Mouse (Mus musculus) cerebellum, adult 8-10 months (tissue): ENCODE measurements around the gene Cideb.

Experiments used
- DNase-seq: peaks from one replicate; pipeline ENCODE4 v3.0.0; 2022

Cideb gene

DNA sequence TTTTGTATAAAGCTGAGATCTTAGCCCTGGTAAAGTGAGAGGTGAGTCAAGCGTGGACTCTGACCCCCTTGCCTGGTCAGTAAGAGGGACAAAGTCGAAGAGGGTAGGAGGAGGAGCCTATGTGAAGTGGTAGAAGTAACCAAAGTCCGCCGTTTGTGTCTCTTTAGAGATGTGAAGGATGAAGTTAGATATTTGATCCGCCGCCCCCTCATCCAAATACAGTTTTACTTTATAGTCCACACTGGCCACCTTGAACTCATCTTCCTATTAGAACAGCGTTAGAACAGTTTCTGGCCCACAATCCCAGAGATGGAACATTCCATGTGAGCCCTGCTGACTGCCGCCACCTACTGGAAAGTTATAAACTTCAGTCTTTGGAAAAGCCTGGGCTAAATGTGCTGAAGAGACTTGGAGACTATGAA is at the start of gene Cideb:
Cideb (minus strand) TSS at position 96 of the 422 bp plus-strand sequence.
- peak; percentile 33 for DNase-seq

- DNase-seq = no peak
Measured at GRCm38 (mm10) chr14:55795380-55796163, 37.3 kb upstream of the Cideb start.

GRCm38 (mm10) chr14:55793946-55794345 is 35.7 kb upstream of the Cideb start:
- no peak for DNase-seq

DNA sequence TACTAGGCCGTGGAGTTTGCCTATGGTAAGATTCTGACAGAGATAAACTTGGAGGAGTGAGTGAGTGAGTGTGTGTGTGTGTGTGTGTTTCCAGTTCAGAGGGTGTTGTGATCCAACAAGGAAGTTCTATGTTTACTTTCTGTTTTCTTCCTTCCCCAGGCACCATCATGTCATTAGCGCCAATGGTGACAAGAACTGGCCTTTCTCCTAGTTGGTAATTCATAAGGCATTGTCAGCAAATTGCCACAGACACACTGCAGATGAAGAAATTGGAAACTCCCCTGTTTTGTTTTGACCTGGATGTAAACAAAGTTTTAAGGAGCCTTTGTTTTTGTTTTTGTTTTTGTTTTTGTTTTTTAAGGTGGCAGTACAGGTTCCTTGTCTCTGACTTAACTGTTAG is 35.2 kb upstream of the Cideb start:
- DNase-seq = no peak

DNA sequence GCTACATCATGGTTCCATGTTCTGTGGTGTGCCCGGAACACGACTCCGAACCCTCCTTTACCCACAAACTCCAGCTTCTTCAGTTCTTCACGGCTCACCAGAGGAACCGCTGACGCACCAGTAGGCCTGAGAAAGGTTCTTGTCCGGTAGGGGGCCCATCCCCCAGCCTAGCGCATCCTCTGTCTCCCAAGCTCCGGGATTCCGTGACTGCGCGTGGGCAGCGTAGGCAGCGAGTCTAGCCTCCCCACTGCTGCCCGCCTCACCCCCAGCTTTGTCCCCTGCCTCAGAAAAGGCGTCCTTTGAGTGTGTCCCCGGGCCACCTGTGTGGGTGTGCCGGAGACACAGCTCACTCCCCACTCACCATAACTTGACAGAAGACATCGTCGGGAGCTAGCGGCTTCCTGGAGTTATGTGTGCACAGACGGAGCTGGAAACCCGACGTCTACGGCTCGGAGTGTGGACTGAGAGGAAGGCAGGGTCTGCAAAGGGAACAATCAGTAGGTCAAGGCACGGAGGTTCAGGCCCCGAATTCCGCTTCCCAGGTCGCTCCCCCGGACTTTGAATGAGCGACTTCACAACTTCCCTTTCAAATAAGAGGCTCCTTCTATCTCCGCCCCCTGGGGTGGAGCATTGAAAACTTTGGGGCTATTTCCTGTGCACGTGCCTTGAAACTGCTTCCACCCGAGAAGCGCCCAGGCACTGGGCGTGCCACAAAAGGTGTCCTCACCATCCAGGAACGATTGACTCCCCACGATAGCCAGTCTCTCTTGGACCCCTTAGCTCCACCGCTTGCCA is 30.2 kb upstream of the Cideb start, which contains the start of gene Ripk3:
Ripk3 (minus strand) TSS at position 610 of the 795 bp plus-strand sequence.
- no peak for DNase-seq

DNA sequence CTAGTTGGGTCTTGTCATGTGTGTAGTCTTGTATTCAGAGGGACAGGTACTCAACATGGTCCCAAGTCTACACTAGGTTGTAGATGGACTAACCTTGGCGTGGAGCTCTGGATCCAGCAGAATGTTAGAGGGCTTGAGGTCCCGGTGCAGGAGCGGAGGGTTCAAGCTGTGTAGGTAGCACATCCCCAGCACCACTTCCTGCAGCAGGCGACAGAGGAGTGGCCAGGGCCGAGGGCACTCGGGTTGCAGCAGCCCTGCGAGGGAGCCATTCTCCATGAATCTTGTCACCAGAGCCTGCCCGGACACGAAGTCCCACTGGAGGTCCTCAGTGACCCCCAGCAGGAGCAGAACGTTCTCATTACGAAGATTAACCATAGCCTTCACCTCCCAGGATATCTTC is 29.5 kb upstream of the Cideb start:
- DNase-seq = no peak

GRCm38 (mm10) chr14:55785195-55785594 is 26.9 kb upstream of the Cideb start:
- no peak for DNase-seq

- DNase-seq = no peak
Measured at GRCm38 (mm10) chr14:55783958-55784235, 25.6 kb upstream of the Cideb start, which contains the start of gene Adcy4. TSS of gene Adcy4 (minus strand) at chr14:55784095.

DNA sequence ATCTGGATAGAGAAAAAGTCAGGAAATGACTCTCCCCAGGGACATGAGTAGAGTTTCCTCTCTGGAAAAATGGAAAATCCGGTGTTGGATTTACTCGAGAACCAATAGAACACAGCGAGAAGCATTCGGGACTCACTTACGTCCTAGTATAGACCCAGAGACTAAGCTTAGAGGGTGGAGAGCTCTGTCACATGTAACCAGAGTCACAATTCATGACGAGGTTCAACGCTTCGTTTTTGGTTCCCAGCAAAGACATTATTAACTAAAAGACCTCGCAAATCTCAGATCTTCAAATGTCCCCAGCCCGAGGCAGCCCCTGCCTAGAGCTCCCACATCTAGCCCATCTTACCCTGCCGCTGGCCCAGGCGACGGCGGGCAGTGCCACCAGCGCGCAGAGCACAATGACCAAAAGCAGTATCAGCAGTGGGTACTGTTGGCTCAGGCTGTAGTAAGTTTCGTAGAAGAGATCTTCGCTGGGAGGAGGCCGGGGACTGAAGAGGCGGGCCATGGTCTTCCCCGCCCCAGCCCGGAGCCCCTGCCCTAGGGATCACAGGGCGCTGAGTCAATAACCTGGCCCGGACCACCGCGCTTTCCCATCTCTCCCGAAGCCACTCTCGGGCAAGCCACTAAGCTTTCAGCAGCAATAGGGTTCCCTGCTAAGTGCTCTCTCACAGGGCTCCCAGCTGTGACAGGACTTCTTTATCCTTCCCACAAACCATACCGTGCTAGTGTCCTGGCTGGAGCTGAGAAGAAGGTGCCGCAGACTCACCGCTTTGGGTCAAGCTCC is 25.1 kb upstream of the Cideb start:
- DNase-seq = no peak

DNA sequence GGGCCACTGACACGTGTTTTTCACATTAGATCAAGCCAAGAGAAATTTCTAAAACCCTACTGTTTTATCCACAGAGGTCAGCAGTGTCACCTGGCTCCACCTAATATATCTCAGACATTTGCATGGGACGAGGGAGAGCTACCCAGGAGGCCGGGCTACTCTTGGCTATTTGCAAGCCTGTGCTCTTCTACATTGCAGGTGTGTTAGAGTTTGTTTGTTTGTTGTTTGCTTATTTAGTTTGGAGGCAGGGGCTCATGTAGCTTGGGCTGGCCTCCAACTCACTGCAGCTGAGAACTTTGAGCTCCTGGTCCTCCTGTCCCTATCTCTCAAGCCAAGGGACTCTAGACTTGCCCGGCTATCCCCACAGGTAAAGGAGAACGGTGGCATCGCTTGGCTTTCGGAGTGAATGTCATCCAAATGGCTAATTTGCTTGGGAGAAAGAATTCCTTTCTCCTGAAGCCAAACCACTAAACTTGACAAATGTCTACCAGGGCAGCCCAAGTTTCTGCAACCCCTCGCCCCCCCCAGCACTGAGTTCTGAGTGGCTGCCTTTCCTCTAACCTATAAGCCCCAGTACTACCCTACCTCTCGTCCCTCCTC is 24.2 kb upstream of the Cideb start:
- no peak for DNase-seq

- peak; percentile 59 for DNase-seq
Measured at GRCm38 (mm10) chr14:55781310-55781709, 23.1 kb upstream of the Cideb start.

DNA sequence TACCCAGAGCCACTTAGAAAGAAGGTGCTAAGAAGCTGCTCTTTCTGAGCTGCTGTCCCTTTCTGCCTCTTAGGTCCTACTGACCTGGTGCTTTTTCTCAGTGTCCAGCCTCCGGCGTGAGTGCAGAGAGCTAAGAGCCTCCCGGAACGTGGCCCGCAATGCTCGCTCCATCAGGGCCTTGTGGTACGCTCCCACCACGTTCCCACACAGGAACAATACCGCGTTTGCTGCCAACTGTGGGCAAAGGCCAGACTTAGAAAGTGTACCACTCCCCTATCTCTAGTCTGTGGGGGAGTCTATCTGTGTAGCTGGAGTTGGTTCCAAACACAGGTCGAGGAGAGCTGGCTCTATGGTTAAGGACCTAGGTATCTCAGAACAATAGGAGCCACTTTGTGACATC is 22.5 kb upstream of the Cideb start:
- no peak for DNase-seq

GRCm38 (mm10) chr14:55779656-55780055 is 21.4 kb upstream of the Cideb start:
- no peak for DNase-seq

DNA sequence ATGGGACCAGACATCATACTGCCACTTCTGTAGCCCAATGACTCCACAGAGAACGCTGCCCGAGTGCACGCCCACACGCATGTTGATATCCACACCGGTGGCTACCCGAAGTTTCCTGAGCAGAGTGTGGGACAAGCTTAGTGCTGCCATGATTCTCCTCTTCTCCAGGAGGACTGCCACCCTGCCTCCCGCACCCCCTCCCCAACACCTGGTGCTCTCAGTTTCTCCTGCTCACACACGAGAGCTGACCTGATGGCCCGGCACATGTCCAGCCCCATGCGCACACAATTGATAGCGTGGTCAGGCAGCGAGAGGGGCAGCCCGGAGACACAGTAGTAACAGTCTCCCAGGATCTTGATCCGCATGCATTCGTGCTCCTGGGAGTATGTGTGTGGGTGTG is 20.4 kb upstream of the Cideb start:
- no peak for DNase-seq

GRCm38 (mm10) chr14:55777806-55778205 is 19.5 kb upstream of the Cideb start:
- DNase-seq = no peak

- no peak for DNase-seq
Measured at GRCm38 (mm10) chr14:55777176-55777575, 18.9 kb upstream of the Cideb start.

DNA sequence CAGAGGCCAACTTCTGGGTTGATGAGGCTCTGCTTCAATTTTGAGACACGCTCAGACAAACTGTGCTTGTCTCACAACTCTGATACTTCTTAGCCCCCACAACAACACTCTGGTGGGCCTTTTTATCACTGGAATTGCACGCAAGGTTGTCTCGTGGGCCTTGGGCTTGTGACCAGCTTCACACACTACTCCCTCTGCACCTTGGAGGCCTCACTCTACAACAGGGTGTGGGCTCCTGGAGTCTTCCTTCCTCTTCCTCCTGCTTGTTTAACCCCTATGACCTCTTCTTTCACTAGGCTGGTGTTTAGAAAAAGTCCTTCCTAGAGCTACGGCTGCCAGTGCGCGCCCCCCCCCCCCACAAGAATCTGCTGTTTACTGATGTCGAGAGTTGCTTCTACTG is 18.5 kb upstream of the Cideb start:
- DNase-seq = no peak

GRCm38 (mm10) chr14:55769087-55769703 is 10.9 kb upstream of the Cideb start:
- DNase-seq = no peak

DNA sequence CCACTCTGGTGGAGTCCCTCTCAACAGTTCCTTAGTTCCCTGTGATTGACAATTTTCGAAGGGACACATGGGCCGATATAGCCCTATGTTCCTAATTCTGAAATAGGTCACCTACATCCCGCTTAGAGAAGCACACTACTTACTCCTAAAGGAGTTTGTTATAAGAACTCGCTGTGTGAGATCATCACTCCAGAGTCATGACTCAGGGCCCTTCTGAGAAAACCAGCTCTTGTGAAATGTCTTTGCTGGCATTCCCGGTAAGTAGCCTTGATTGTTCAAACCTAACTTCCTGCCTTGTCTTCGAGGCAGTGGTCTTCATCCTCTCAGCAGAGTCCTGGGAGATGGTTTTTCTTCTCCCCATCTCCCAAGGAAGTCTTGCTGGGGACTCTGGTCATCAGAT is 10.3 kb upstream of the Cideb start:
- no peak for DNase-seq

DNA sequence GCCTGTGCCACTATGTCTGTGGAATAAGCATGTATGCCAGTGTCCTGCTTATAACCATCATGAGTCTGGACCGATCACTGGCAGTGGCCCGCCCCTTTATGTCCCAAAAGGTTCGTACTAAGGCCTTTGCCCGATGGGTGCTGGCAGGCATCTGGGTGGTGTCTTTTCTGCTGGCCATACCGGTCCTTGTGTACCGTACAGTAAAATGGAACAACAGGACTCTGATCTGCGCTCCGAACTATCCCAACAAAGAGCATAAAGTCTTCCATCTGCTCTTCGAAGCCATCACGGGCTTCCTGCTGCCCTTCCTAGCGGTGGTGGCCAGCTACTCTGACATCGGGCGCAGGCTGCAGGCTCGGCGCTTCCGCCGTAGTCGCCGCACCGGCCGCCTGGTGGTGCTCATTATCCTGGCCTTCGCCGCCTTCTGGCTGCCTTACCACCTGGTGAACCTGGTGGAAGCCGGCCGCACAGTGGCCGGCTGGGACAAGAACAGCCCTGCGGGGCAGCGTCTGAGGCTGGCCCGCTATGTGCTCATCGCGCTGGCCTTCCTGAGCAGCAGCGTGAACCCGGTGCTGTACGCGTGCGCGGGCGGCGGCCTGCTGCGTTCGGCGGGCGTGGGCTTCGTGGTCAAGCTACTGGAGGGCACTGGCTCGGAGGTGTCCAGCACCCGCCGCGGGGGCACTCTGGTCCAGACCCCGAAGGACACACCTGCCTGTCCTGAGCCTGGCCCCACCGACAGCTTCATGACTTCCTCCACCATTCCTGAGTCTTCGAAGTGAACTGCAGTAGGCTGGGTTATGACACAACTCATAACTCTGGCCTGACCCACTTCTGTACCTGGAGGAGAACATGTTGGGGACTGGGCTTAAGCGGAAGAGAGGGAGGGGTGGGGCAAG is 9.5 kb upstream of the Cideb start:
- peak; percentile 75 for DNase-seq

GRCm38 (mm10) chr14:55765696-55766095 is 7.4 kb upstream of the Cideb start, which contains the start of gene Ltb4r1:
TSS of gene Ltb4r1 (plus strand) at chr14:55765962.
- DNase-seq = no peak
